Mouse (Mus musculus): ENCODE results near the gene Adgrd1. TPM values are rescaled to one million over a fixed set of nuclear protein-coding genes. Genes with fewer than 3 reads are reported as not detected.
"Not testable (repeated sequence)": the region's sequence is repeated elsewhere in the genome, so short reads cannot be mapped to it uniquely, and the experiment has no call there.

Adgrd1 gene
- polyA plus RNA-seq, 1 experiment from 2014 or later, result not detected

DNA sequence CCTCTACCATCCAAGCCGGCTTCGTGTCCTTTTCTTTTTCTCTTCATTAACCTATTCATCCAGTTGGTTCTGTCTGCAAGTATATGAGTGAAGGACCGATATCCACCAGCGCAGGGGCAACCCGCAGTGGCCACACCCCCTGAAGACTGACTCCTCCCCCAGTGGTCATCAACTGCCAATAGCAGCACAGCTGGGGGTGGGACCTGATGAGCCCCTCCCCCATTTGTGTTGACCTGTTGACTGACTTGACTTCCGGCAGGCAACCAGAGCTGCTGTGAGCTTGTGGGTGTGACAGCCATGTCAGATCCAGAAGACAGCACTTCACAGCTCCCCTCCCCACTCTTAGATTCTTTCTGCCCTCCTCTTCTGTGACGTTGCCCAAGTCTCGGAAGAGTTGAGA, 19.7 kb downstream of the Adgrd1 start:
- Histone ChIP-seq H3K9ac (ENCODE audit: low read depth, low read length) (no peak overlapping the region), H3K27ac (ENCODE audit: low read depth, low read length) (no peak overlapping the region), H3K9me3 (ENCODE audit: control insufficient read depth, low read length) (no peaks in the 10 kb centered on the region), H3K4me1 (replicated peaks; ENCODE audit: control insufficient read depth, insufficient read depth, low read length) (no peaks in the 10 kb centered on the region), H3K4me3 (ENCODE audit: low read depth, low read length) (no peak overlapping the region), H3K27me3 (replicated peaks; ENCODE audit: control insufficient read depth, insufficient read depth, low read length) (no peaks in the 10 kb centered on the region), H3K36me3 (ENCODE audit: control insufficient read depth, insufficient read depth, low read length) (no peaks in the 10 kb centered on the region), H3K4me2 (no peak overlapping the region)
- no peak for DNase-seq (ENCODE audit: low spot score)
- ATAC-seq (replicated peaks; ENCODE audit: low FRiP score), result no peak
- WGBS, result 73% methylated on average over 8 of the region's 8 CpGs

DNA sequence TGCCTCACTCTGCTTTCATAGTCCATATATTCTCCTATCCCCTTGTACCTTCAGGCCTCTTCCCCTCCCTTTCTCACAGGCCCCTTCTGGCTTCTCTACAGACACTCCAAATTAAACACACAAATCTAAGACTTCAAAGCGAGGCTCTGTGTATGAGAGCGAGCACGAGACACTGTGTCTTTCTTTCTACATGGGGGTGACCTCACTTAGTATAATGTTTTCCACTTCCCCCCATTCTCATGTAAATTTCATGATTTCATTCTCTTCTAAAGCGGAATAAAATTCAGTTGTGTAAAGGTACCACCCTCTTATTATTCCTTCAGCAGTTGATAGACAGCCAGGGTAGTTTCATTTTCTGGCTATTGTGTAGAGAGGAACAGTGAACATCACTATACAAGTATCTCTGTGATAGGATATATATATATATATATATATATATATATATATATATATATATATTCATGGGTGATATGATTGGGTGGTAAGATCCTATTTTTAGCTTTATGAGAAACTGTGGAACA, 21.1 kb downstream of the Adgrd1 start:
- no peak for ATAC-seq (replicated peaks; ENCODE audit: low FRiP score)
- WGBS, result 86% methylated on average over 4 of the region's 4 CpGs
- no peak overlapping the region for H3K27ac ChIP-seq (ENCODE audit: low read depth, low read length)
- H3K36me3 ChIP-seq (ENCODE audit: control insufficient read depth, insufficient read depth, low read length), result no peaks in the 10 kb centered on the region
- H3K9ac ChIP-seq (ENCODE audit: low read depth, low read length), result no peak overlapping the region
- H3K4me2 ChIP-seq, result no peak overlapping the region
- H3K9me3 ChIP-seq (ENCODE audit: control insufficient read depth, low read length), result no peaks in the 10 kb centered on the region
- no peaks in the 10 kb centered on the region for H3K27me3 ChIP-seq (replicated peaks; ENCODE audit: control insufficient read depth, insufficient read depth, low read length)
- H3K4me3 ChIP-seq (ENCODE audit: low read depth, low read length), result no peak overlapping the region
- DNase-seq (ENCODE audit: low spot score), result no peak
- H3K4me1 ChIP-seq (replicated peaks; ENCODE audit: control insufficient read depth, insufficient read depth, low read length), result no peaks in the 10 kb centered on the region

DNA sequence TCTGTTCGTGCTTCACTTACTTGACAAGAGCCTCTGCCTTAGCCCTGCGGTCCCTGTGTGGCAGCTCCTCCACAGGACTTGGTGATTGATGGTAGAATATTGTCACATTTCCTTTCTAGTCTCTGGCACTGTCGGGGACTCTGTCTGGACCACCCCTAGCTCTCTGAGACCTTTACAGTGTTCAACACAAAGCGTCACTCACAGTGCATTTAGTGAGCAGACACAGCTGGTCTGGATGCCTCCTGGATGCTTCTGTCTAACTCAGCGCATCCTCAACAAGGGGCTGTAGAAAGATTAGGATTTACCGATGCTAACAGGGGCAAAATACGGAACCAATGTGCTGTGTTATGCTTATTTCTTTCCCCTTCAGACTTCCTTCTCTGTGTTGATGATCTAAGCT, 22.0 kb downstream of the Adgrd1 start:
- Histone ChIP-seq H3K9me3 (ENCODE audit: control insufficient read depth, low read length) (no peaks in the 10 kb centered on the region), H3K4me3 (ENCODE audit: low read depth, low read length) (no peak overlapping the region), H3K27ac (ENCODE audit: low read depth, low read length) (no peak overlapping the region), H3K4me2 (no peak overlapping the region), H3K27me3 (replicated peaks; ENCODE audit: control insufficient read depth, insufficient read depth, low read length) (no peaks in the 10 kb centered on the region), H3K36me3 (ENCODE audit: control insufficient read depth, insufficient read depth, low read length) (no peaks in the 10 kb centered on the region), H3K4me1 (replicated peaks; ENCODE audit: control insufficient read depth, insufficient read depth, low read length) (no peaks in the 10 kb centered on the region), H3K9ac (ENCODE audit: low read depth, low read length) (no peak overlapping the region)
- WGBS, result 64% methylated on average over 7 of the region's 7 CpGs
- DNase-seq (ENCODE audit: low spot score) (no peak), ATAC-seq (replicated peaks; ENCODE audit: low FRiP score) (no peak)

DNA sequence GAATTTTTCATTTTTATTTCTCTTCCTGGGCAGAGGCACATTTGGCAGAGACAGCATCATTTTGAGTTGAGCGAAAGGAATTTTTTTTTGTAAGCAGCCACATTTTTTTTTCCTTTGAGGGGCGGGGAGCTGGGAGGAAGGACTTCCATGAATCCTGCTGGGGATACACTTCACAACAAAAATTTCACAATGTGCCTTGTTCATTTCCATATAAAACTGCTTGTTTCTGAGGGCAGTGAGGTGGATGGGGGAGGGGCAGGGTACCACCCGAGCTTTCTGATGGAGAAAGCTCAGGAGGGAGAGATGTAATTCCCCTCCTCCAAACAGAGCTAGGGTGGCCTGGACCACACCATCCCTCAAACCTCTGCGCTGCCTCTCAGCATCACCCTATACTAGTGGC, 22.6 kb downstream of the Adgrd1 start:
- H3K27ac ChIP-seq (ENCODE audit: low read depth, low read length), result no peak overlapping the region
- H3K27me3 ChIP-seq (replicated peaks; ENCODE audit: control insufficient read depth, insufficient read depth, low read length), result no peaks in the 10 kb centered on the region
- H3K9me3 ChIP-seq (ENCODE audit: control insufficient read depth, low read length), result no peaks in the 10 kb centered on the region
- ATAC-seq (replicated peaks; ENCODE audit: low FRiP score) (no peak), DNase-seq (ENCODE audit: low spot score) (no peak)
- no peak overlapping the region for H3K9ac ChIP-seq (ENCODE audit: low read depth, low read length)
- WGBS, result 68% methylated on average over 4 of the region's 4 CpGs
- no peak overlapping the region for H3K4me2 ChIP-seq
- H3K4me1 ChIP-seq (replicated peaks; ENCODE audit: control insufficient read depth, insufficient read depth, low read length), result no peaks in the 10 kb centered on the region
- no peaks in the 10 kb centered on the region for H3K36me3 ChIP-seq (ENCODE audit: control insufficient read depth, insufficient read depth, low read length)
- H3K4me3 ChIP-seq (ENCODE audit: low read depth, low read length), result no peak overlapping the region

DNA sequence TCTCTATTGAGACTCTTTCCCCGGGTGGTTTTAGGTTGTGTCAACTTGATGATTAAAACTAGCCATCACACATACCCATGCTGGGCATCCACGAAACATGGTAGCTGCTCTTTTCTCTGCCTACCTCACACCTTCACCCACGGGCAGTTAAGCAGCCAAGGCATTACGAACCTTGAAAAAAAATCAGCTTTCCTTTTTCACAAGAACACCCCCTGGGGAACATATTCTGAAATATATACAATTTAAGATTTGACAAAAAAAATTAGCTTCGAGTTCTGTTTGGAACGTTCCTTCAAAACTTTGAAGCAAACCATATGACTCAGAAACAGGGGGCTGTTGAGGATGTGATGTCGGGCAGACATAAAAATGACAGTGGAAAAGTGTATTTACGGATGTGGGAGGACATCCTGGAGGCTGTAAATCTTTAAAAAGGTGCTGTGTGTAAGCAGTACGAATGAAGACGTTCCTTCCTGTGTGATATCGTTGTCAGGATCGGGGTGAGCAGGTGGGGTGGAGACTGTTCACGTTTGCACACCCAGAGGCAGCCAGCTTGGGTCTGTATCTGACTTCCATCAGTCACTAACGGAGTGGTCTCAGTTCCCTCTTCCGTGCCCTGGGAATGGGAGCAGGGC, 25.2 kb downstream of the Adgrd1 start:
- no peaks in the 10 kb centered on the region for H3K4me1 ChIP-seq (replicated peaks; ENCODE audit: control insufficient read depth, insufficient read depth, low read length)
- 79% methylated on average over 15 of the region's 15 CpGs for WGBS
- no peak overlapping the region for H3K4me2 ChIP-seq
- H3K36me3 ChIP-seq (ENCODE audit: control insufficient read depth, insufficient read depth, low read length), result no peaks in the 10 kb centered on the region
- H3K27ac ChIP-seq (ENCODE audit: low read depth, low read length), result no peak overlapping the region
- H3K27me3 ChIP-seq (replicated peaks; ENCODE audit: control insufficient read depth, insufficient read depth, low read length), result no peaks in the 10 kb centered on the region
- no peak overlapping the region for H3K9ac ChIP-seq (ENCODE audit: low read depth, low read length)
- H3K4me3 ChIP-seq (ENCODE audit: low read depth, low read length), result no peak overlapping the region
- H3K9me3 ChIP-seq (ENCODE audit: control insufficient read depth, low read length), result no peaks in the 10 kb centered on the region
- DNase-seq (ENCODE audit: low spot score) (no peak), ATAC-seq (replicated peaks; ENCODE audit: low FRiP score) (no peak)

DNA sequence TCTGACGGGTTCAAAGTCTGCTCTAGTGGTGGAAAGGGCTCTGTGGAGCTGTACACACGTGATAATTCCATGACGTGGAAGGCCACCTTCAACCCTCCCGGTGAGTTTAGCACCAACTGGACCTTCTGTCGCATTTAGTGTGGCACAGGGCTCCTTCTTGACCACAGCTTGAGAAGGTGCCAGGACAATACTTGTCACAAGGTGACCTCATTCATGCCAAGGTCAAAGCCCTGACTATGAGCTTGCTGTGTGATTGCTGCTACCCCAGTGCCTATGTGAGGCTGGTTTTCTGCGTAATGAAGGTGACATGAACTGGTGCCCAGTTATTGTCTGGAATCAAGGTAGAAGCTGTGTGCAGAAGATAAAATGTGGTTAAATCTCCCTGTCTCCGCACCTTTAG, 25.9 kb downstream of the Adgrd1 start:
- WGBS, result 83% methylated on average over 7 of the region's 7 CpGs
- Histone ChIP-seq H3K27me3 (replicated peaks; ENCODE audit: control insufficient read depth, insufficient read depth, low read length) (no peaks in the 10 kb centered on the region), H3K4me1 (replicated peaks; ENCODE audit: control insufficient read depth, insufficient read depth, low read length) (no peaks in the 10 kb centered on the region), H3K27ac (ENCODE audit: low read depth, low read length) (no peak overlapping the region), H3K4me2 (no peak overlapping the region), H3K9ac (ENCODE audit: low read depth, low read length) (no peak overlapping the region), H3K36me3 (ENCODE audit: control insufficient read depth, insufficient read depth, low read length) (no peaks in the 10 kb centered on the region), H3K4me3 (ENCODE audit: low read depth, low read length) (no peak overlapping the region), H3K9me3 (ENCODE audit: control insufficient read depth, low read length) (no peaks in the 10 kb centered on the region)
- ATAC-seq (replicated peaks; ENCODE audit: low FRiP score) (no peak), DNase-seq (ENCODE audit: low spot score) (no peak)

DNA sequence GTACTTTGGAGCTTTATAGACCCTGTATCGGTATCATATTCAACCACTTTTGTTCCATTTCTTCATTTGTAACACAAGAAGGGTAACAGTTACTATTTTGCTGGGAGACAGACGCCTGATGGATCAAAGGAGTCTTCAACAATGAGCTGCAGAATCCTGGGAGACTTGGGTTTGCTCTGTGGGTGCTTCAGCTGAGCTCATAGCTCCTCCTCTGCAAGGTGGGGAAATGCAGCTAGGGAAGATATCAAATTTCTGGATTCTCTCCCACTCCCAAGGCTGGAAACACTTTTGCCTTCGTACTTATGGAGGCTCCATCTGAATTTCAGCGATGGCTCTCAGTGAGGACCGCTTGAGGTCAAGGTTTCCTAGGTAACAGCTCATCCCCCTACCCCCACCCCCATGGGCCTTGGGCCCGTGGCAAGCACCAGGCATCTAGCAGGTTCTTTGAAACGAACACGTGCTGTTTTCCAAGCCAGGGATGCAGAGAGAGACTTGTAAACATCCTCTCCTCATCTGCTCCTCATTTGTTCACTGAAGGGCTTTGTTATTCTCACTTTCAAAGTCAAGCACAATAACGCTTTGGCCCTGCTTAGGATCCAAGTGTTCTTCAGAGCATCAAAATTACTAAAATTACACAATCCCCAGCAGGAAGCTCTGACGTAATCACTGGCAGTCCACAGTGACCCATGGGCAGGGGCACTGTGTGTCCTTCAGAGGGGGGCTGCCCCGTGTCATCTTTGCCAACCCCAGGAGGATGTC, 27.7 kb downstream of the Adgrd1 start:
- Histone ChIP-seq H3K36me3 (ENCODE audit: control insufficient read depth, insufficient read depth, low read length) (no peaks in the 10 kb centered on the region), H3K4me2 (no peak overlapping the region), H3K4me1 (replicated peaks; ENCODE audit: control insufficient read depth, insufficient read depth, low read length) (no peaks in the 10 kb centered on the region), H3K27ac (ENCODE audit: low read depth, low read length) (no peak overlapping the region), H3K27me3 (replicated peaks; ENCODE audit: control insufficient read depth, insufficient read depth, low read length) (no peaks in the 10 kb centered on the region), H3K9ac (ENCODE audit: low read depth, low read length) (no peak overlapping the region), H3K4me3 (ENCODE audit: low read depth, low read length) (no peak overlapping the region), H3K9me3 (ENCODE audit: control insufficient read depth, low read length) (no peaks in the 10 kb centered on the region)
- WGBS, result 46% methylated on average over 11 of the region's 11 CpGs
- ATAC-seq (replicated peaks; ENCODE audit: low FRiP score) (no peak), DNase-seq (ENCODE audit: low spot score) (no peak)

DNA sequence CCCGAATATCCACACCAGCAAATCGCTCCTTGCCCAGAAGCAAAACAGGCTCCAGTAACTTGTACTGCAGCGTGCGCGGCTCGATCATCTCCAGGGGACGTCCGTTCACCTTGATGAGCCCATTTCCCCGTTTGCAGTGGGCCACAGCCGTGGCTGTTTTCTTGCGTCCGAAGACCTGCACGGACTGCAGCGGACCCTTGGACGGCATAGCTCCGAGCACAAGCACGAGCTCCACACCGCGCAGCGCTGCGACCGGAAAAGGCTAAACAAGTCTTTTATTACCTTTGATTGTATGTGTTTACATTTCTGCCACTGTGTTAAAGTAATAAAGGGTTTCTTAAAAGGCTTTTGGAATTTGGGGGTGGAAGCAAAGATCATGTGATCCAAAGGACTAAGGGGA, 31.8 kb downstream of the Adgrd1 start:
- H3K27ac ChIP-seq (ENCODE audit: low read depth, low read length); H3K27me3 ChIP-seq (replicated peaks; ENCODE audit: control insufficient read depth, insufficient read depth, low read length); H3K9ac ChIP-seq (ENCODE audit: low read depth, low read length); H3K4me3 ChIP-seq (ENCODE audit: low read depth, low read length); H3K36me3 ChIP-seq (ENCODE audit: control insufficient read depth, insufficient read depth, low read length); DNase-seq (ENCODE audit: low spot score); ATAC-seq (replicated peaks; ENCODE audit: low FRiP score); H3K4me2 ChIP-seq; H3K9me3 ChIP-seq (ENCODE audit: control insufficient read depth, low read length); H3K4me1 ChIP-seq (replicated peaks; ENCODE audit: control insufficient read depth, insufficient read depth, low read length): not testable (repeated sequence)
- 92% methylated on average over 22 of the region's 22 CpGs for WGBS

DNA sequence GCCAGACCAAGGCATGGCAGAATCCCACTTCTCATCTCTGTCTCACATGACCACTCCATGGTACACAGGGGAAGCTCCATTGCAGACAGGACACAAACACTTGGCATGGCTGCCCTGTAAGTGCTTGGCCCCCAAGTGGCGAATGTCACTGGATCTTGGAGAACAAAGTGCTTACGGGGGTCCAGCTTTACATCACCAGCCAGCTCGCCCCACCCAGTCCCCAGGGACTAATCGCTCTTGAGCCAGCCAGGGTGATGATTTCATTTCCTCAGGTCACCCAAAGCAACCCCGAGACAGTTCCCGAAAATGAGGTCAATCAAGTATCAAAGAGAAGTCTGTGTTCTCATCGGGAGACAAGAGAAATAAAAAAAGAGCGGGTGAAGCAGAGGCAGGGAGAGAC, 33.8 kb downstream of the Adgrd1 start:
- ATAC-seq (replicated peaks; ENCODE audit: low FRiP score) (no peak), DNase-seq (ENCODE audit: low spot score) (no peak)
- no peak overlapping the region for H3K4me2 ChIP-seq
- no peaks in the 10 kb centered on the region for H3K27me3 ChIP-seq (replicated peaks; ENCODE audit: control insufficient read depth, insufficient read depth, low read length)
- H3K4me3 ChIP-seq (ENCODE audit: low read depth, low read length), result no peak overlapping the region
- no peaks in the 10 kb centered on the region for H3K36me3 ChIP-seq (ENCODE audit: control insufficient read depth, insufficient read depth, low read length)
- no peak overlapping the region for H3K27ac ChIP-seq (ENCODE audit: low read depth, low read length)
- WGBS, result 88% methylated on average over 8 of the region's 8 CpGs
- H3K9ac ChIP-seq (ENCODE audit: low read depth, low read length), result no peak overlapping the region
- no peaks in the 10 kb centered on the region for H3K4me1 ChIP-seq (replicated peaks; ENCODE audit: control insufficient read depth, insufficient read depth, low read length)
- no peaks in the 10 kb centered on the region for H3K9me3 ChIP-seq (ENCODE audit: control insufficient read depth, low read length)
